Mouse (Mus musculus) liver, adult (tissue): ENCODE measurements around the gene Spryd4.

Experiments used
- GATA4 ChIP-seq: IDR thresholded peaks from 2 replicates; pipeline ENCODE4 v1.6.1; 2014; ENCODE audit warnings: mild to moderate bottlenecking, low read length; ENCODE audit not compliant: insufficient replicate concordance

Gene Spryd4

GRCm38 (mm10) chr10:128175996-128176755, 35.4 kb downstream of the Spryd4 start:
- no peak for TF ChIP-seq GATA4

- no peak for TF ChIP-seq GATA4
These were observed 36.3 kb downstream of the Spryd4 start for GRCm38 (mm10) chr10:128175302-128175701.

- TF ChIP-seq GATA4, result no peak
These were observed 44.5 kb downstream of the Spryd4 start for GRCm38 (mm10) chr10:128167091-128167490.
